Mouse (Mus musculus): ENCODE data around the gene Kiz. TPM values are rescaled to one million over a fixed set of nuclear protein-coding genes. Genes with fewer than 3 reads are reported as not detected.

Kiz gene
- polyA plus RNA-seq, 1 experiment from 2014 or later, result 26.2 TPM

- Histone ChIP-seq H3K27me3 (ENCODE audit: low read depth, poor library complexity, severe bottlenecking) (peaks cover 100% of the 10 kb centered on the region), H3K9me3 (replicated peaks) (no peaks in the 10 kb centered on the region), H3K27ac (no peak overlapping the region), H3K4me3 (no peak overlapping the region), H3K36me3 (no peaks in the 10 kb centered on the region), H3K4me1 (peaks cover 26% of the 10 kb centered on the region)
- DNase-seq (ENCODE audit: low spot score), result peak; percentile 57
- 2% methylated on average over 13 of the region's 13 CpGs for WGBS
Measured at GRCm38 (mm10) chr2:146836246-146836645, 19.4 kb upstream of the Kiz start.

GRCm38 (mm10) chr2:146836871-146837550 is 18.7 kb upstream of the Kiz start:
- H3K27ac ChIP-seq, result no peak overlapping the region
- DNase-seq (ENCODE audit: low spot score), result peak; percentile 55
- 4% methylated on average over 17 of the region's 17 CpGs for WGBS
- H3K4me1 ChIP-seq, result peaks cover 26% of the 10 kb centered on the region
- peaks cover 100% of the 10 kb centered on the region for H3K27me3 ChIP-seq (ENCODE audit: low read depth, poor library complexity, severe bottlenecking)
- H3K4me3 ChIP-seq, result no peak overlapping the region
- H3K36me3 ChIP-seq, result no peaks in the 10 kb centered on the region
- H3K9me3 ChIP-seq (replicated peaks), result no peaks in the 10 kb centered on the region

GRCm38 (mm10) chr2:146837653-146838052 is 18.0 kb upstream of the Kiz start:
- H3K4me3 ChIP-seq, result no peak overlapping the region
- H3K27ac ChIP-seq, result no peak overlapping the region
- 3% methylated on average over 1 of the region's 1 CpGs for WGBS
- peaks cover 26% of the 10 kb centered on the region for H3K4me1 ChIP-seq
- no peaks in the 10 kb centered on the region for H3K36me3 ChIP-seq
- peak; percentile 36 for DNase-seq (ENCODE audit: low spot score)
- no peaks in the 10 kb centered on the region for H3K9me3 ChIP-seq (replicated peaks)
- peaks cover 100% of the 10 kb centered on the region for H3K27me3 ChIP-seq (ENCODE audit: low read depth, poor library complexity, severe bottlenecking)

GRCm38 (mm10) chr2:146838596-146839302 is 16.9 kb upstream of the Kiz start:
- H3K36me3 ChIP-seq, result no peaks in the 10 kb centered on the region
- peaks cover 26% of the 10 kb centered on the region for H3K4me1 ChIP-seq
- peak overlapping the region; percentile 25; the same call in 1 of the 2 replicates for H3K4me3 ChIP-seq
- no peaks in the 10 kb centered on the region for H3K9me3 ChIP-seq (replicated peaks)
- DNase-seq (ENCODE audit: low spot score), result peak; percentile 64
- peaks cover 95% of the 10 kb centered on the region for H3K27me3 ChIP-seq (ENCODE audit: low read depth, poor library complexity, severe bottlenecking)
- no peak overlapping the region for H3K27ac ChIP-seq
- under 1% methylated on average over 30 of the region's 30 CpGs for WGBS

GRCm38 (mm10) chr2:146839303-146840030 is 16.2 kb upstream of the Kiz start:
- DNase-seq (ENCODE audit: low spot score), result peak; percentile 62
- H3K36me3 ChIP-seq, result no peaks in the 10 kb centered on the region
- H3K27me3 ChIP-seq (ENCODE audit: low read depth, poor library complexity, severe bottlenecking), result peaks cover 87% of the 10 kb centered on the region
- H3K4me1 ChIP-seq, result peaks cover 22% of the 10 kb centered on the region
- H3K4me3 ChIP-seq, result peak overlapping the region; percentile 25
- no peaks in the 10 kb centered on the region for H3K9me3 ChIP-seq (replicated peaks)
- H3K27ac ChIP-seq, result no peak overlapping the region
- WGBS, result 1% methylated on average over 36 of the region's 36 CpGs

GRCm38 (mm10) chr2:146847863-146848262 is 7.8 kb upstream of the Kiz start:
- no peak overlapping the region for H3K4me3 ChIP-seq
- no peaks in the 10 kb centered on the region for H3K4me1 ChIP-seq
- 96% methylated on average over 2 of the region's 2 CpGs for WGBS
- H3K27ac ChIP-seq, result no peak overlapping the region
- no peaks in the 10 kb centered on the region for H3K36me3 ChIP-seq
- DNase-seq (ENCODE audit: low spot score), result no peak
- H3K27me3 ChIP-seq (ENCODE audit: low read depth, poor library complexity, severe bottlenecking), result peaks cover 3% of the 10 kb centered on the region
- no peaks in the 10 kb centered on the region for H3K9me3 ChIP-seq (replicated peaks)

GRCm38 (mm10) chr2:146856120-146856519 is 456 bp downstream of the Kiz start:
- Histone ChIP-seq H3K27me3 (ENCODE audit: low read depth, poor library complexity, severe bottlenecking) (no peaks in the 10 kb centered on the region), H3K36me3 (no peaks in the 10 kb centered on the region), H3K4me1 (peaks cover 11% of the 10 kb centered on the region), H3K27ac (peak overlapping the region; percentile 90), H3K9me3 (replicated peaks) (no peaks in the 10 kb centered on the region), H3K4me3 (peak overlapping the region; percentile 75)
- 7% methylated on average over 11 of the region's 11 CpGs for WGBS
- no peak for DNase-seq (ENCODE audit: low spot score)

GRCm38 (mm10) chr2:146856853-146857252 is 1.2 kb downstream of the Kiz start:
- WGBS, result 72% methylated on average over 4 of the region's 4 CpGs
- Histone ChIP-seq H3K4me1 (peaks cover 11% of the 10 kb centered on the region), H3K36me3 (0 out of 2 replicates have a peak, but pooled peaks cover under 1% of the 10 kb centered on the region), H3K4me3 (peak overlapping the region; percentile 75; the same call in 1 of the 2 replicates), H3K27ac (no peak overlapping the region), H3K27me3 (ENCODE audit: low read depth, poor library complexity, severe bottlenecking) (no peaks in the 10 kb centered on the region), H3K9me3 (replicated peaks) (no peaks in the 10 kb centered on the region)
- DNase-seq (ENCODE audit: low spot score), result no peak

GRCm38 (mm10) chr2:146865781-146866180 is 10.1 kb downstream of the Kiz start:
- H3K27me3 ChIP-seq (ENCODE audit: low read depth, poor library complexity, severe bottlenecking), result no peaks in the 10 kb centered on the region
- DNase-seq (ENCODE audit: low spot score), result no peak
- no peaks in the 10 kb centered on the region for H3K4me1 ChIP-seq
- WGBS, result 62% methylated on average over 3 of the region's 3 CpGs
- H3K27ac ChIP-seq, result no peak overlapping the region
- H3K36me3 ChIP-seq, result peaks cover 8% of the 10 kb centered on the region; the same call in 1 of the 2 replicates
- H3K4me3 ChIP-seq, result no peak overlapping the region
- H3K9me3 ChIP-seq (replicated peaks), result no peaks in the 10 kb centered on the region

GRCm38 (mm10) chr2:146871300-146872269 is 15.9 kb downstream of the Kiz start:
- H3K4me1 ChIP-seq, result no peaks in the 10 kb centered on the region
- H3K27ac ChIP-seq, result no peak overlapping the region
- no peaks in the 10 kb centered on the region for H3K9me3 ChIP-seq (replicated peaks)
- no peak for DNase-seq (ENCODE audit: low spot score)
- H3K36me3 ChIP-seq, result no peaks in the 10 kb centered on the region
- 90% methylated on average over 8 of the region's 8 CpGs for WGBS
- no peaks in the 10 kb centered on the region for H3K27me3 ChIP-seq (ENCODE audit: low read depth, poor library complexity, severe bottlenecking)
- no peak overlapping the region for H3K4me3 ChIP-seq

GRCm38 (mm10) chr2:146872697-146873096 is 17.0 kb downstream of the Kiz start:
- Histone ChIP-seq H3K27ac (no peak overlapping the region), H3K9me3 (replicated peaks) (no peaks in the 10 kb centered on the region), H3K4me3 (no peak overlapping the region), H3K27me3 (ENCODE audit: low read depth, poor library complexity, severe bottlenecking) (no peaks in the 10 kb centered on the region), H3K4me1 (no peaks in the 10 kb centered on the region), H3K36me3 (no peaks in the 10 kb centered on the region)
- DNase-seq (ENCODE audit: low spot score), result no peak
- WGBS, result 86% methylated on average over 3 of the region's 3 CpGs

GRCm38 (mm10) chr2:146873881-146874441 is 18.3 kb downstream of the Kiz start:
- Histone ChIP-seq H3K27me3 (ENCODE audit: low read depth, poor library complexity, severe bottlenecking) (no peaks in the 10 kb centered on the region), H3K9me3 (replicated peaks) (no peaks in the 10 kb centered on the region), H3K27ac (no peak overlapping the region), H3K36me3 (no peaks in the 10 kb centered on the region), H3K4me1 (no peaks in the 10 kb centered on the region), H3K4me3 (no peak overlapping the region)
- 93% methylated on average over 7 of the region's 7 CpGs for WGBS
- DNase-seq (ENCODE audit: low spot score), result no peak

Measured in limb, embryonic 10.5 days (tissue).